Mouse (Mus musculus) regulatory T cell (primary cell): Measurements from ENCODE around the gene Frmd4b.

ENCODE experiments used
- in situ Hi-C: fragments of 300-600 bp; cut with MboI, MseI; formaldehyde crosslinking; loops from one replicate; pipeline ENCODE4 v1.15.1; 2025; ENCODE audit warnings: high pct_unique_total_duplicates

The Frmd4b gene

GRCm38 (mm10) chr6:97293667-97294569, 323.4 kb downstream of the Frmd4b start:
- in situ Hi-C loops = no loop called here

DNA sequence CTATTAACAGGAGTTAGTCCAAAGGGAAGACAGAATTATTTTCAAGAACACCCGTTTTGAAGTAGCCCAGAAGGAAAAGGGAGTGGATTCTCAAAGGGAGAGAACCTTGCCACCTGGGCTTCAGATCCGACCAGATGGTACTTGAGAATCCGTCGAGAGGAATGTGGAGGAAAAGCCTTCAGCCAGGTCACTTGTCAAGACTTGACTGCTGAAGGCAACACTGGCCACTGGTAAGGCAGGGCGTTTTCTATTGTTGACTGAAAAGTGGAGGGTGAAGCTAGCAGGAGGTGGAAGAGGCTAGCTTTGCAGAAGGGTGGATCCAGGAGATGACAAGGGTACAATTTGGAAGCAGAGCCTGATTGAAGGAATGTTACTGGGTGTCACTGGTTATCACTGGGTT, 324.4 kb downstream of the Frmd4b start:
- in situ Hi-C loops = no loop called here

DNA sequence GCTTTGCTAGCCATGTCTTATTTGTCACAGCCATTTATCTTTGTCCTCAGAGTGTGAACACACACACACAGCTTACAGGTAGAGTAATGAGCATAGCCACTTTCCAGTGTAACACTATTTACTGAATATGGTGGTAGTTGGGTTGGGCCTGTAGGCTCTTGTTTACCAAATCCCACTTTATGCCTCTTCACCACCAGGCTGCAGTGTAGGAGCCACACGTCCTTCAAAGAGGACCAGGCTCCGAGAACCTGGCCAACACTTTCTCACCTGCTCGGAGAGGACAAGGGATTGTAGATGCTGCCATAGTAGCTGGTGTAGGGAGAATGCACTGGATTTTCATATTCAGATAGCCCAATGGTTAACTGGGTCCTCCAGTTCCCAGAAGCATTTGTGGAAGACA, 325.2 kb downstream of the Frmd4b start:
- in situ Hi-C loops = no loop called here

- in situ Hi-C loops = no loop called here
Observed at GRCm38 (mm10) chr6:97291159-97291908, 326.0 kb downstream of the Frmd4b start.

DNA sequence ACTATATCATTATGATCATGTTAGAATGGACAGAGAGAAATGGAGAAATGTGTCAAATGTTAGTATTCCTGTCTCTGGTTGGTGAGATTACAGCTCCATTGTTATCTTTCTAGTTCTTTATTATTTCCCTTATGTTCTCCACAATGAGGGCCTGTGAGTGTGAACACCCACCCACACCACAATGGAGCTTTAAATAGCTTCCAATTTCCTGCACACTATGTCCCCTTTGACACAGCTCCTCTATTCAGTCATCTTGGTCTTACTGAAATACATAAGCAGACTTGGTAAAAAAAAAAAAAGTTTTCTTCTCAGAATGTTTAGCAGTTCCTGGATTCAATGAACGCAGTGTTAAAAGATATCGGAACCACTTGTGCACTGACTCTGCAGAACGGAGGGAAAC, 326.7 kb downstream of the Frmd4b start:
- in situ Hi-C loops = no loop called here

DNA sequence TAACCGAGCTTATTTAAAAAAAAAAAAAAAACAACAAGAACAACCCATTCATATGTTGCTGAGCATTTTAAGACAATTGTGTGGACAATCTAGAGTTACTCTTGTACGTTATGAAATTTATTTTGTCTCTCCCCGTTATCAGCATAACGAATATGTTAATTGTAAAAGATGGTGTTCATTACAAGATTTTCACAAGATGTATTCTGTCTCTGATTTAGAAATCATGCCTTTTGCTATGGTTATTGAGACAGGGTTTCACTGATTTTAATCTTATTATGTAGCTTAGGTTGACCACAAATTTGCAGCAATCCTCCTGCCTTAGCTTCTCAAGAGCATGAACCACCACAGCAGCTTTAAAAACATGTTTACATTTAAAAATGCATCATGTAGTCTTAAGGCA, 327.5 kb downstream of the Frmd4b start:
- in situ Hi-C loops = no loop called here

DNA sequence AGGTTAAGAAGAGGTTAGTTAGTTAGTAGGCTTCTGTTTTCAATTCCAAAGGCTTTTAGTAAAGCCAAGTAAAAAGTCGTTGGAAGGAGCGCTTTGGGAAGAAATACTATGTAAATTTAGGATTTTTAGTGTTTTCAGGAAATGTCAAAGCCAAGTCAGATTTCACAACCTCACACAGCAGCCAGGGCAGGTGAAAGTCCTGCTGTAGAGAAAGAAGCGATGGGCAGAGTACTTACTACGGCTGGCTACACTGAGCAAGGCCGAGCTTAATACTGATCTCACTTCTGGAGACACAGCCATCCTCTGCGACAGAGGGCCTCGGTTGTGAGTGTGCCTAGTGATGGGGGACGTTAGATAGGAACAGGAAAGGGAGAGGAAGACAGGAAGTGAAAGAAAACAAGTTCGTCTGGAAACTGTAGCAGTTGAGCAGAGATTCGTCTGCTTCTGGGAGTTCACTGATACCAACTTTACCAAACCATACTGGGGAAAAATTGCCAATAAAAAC, 328.0 kb downstream of the Frmd4b start:
- in situ Hi-C loops = no loop called here

GRCm38 (mm10) chr6:97288047-97288855, 329.1 kb downstream of the Frmd4b start:
- in situ Hi-C loops = no loop called here

DNA sequence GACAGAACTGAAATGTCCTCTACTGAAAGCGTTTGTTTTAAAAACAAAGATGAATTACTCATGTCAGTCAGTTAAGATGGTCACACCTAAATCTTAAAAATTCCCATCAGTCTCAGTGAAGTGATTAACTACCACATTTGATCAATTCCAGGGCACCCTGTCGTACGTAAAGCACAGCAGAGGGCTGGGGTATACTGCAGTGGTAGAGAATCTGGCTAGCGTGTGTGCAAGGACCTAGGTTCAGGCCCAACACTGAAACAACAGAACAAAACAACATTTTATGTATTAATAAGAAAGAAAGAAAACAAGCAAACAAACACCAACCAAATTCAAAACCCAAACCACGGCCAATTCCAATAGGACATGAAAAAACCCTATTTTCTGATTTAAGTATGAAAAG, 331.0 kb downstream of the Frmd4b start:
- in situ Hi-C loops = no loop called here

DNA sequence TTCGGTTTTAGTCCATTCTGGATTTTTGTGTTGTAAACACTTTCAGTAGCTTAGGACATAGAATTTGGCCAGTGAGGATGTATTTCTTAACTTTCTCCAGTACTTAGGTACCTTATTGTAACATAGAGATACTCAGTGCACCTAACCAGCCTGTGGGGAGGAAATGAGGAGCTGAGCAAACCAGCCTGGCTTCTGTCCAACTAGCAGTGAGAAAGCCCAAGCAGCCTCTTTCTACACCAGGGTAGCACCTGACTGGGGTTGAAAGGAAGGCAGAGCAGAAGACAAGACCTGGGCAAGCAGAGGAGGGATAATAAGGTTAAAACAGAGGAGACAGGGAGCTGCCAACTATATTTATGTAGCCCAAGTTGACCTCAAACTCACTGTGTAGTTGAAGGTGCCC, 333.7 kb downstream of the Frmd4b start:
- in situ Hi-C loops = loop anchor here (5.0 kb wide), 1 partner anchor 59 kb away; no protein-coding TSS in a partner anchor

DNA sequence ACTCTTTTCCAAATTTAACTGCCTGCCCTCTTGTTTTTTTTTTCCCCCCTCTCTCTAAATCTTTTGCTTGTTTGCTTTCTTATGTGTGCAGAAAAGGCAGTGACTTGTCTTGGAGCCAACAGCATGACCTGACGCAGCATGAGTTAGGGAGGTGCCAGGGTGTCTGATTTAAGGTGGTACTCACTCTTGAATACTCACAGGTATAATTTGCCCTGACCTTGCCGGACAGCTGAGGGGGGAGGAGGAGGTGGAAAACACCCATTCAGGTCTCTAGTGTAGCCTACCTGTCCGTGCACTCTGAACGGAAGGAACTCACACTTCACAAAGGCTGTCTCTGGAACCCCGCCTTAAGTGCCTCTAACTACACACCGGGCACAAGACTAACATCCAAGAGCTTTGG, 338.5 kb downstream of the Frmd4b start:
- in situ Hi-C loops = no loop called here

- in situ Hi-C loops = no loop called here
Observed at GRCm38 (mm10) chr6:97278014-97278787, 339.1 kb downstream of the Frmd4b start.

GRCm38 (mm10) chr6:97276890-97277497, 340.3 kb downstream of the Frmd4b start:
- in situ Hi-C loops = no loop called here

DNA sequence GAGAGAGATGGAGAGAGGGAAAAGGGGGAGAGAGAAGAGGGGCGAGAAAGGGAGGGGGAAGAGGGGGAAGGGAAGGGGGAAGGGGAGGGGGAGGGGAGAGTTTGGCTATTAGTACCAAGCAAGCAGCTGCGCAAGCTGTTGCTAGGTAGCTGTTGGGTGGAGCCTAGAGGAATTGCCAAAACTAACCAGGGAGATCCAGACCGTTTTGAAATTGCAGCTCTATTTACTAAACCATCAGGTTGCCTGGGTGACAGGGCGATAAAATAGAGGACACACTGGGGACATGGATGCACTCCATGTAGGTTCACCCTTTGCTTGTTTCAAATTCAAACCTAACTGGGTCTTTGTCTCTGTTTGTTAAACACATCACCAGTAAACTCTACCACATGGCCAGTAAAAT, 341.0 kb downstream of the Frmd4b start:
- in situ Hi-C loops = no loop called here

- in situ Hi-C loops = no loop called here
Observed at GRCm38 (mm10) chr6:97275760-97276159, 341.6 kb downstream of the Frmd4b start.

GRCm38 (mm10) chr6:97273777-97274176, 343.6 kb downstream of the Frmd4b start:
- in situ Hi-C loops = no loop called here

GRCm38 (mm10) chr6:97273058-97273710, 344.2 kb downstream of the Frmd4b start:
- in situ Hi-C loops = no loop called here

DNA sequence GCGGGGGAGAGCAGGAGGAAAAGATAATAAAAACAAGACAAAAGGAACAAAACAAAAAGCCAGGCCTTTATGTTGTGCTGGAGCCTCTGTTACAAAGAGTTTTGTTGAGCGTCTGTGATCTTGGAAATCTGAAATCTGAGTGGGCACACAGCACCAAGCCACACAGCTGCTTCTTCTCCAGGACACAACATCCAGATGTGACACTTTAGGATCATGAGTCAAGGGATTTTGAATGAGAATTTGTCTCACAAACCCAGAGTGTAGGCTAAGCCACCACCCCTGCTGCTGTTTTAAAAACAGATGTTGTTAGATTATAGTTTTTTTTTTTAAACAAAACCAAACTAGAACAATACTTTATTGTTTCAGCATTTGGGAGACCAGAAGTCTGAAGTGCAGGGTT, 345.0 kb downstream of the Frmd4b start:
- in situ Hi-C loops = no loop called here

DNA sequence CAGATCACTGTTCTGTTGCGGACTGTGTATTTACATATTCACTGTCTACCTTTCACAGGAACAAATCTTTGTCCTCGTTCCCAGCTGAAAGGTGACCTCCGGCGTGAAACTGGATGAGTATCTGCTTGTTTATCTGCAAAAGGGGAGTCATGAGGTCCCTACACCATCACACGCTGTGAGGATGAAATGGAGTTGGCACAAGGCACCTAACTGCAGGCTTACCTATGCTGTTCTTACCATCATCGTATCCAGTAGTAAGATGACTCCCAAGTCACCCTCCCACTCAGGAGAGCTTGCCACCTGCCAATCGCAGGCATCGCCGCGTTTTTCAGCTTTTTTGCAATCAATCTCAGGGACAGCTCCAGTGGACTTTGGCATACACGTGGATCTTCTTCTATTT, 347.7 kb downstream of the Frmd4b start:
- in situ Hi-C loops = loop anchor here (5.0 to 10.0 kb wide), 3 partner anchors 148 to 465 kb away; no protein-coding TSS in a partner anchor

DNA sequence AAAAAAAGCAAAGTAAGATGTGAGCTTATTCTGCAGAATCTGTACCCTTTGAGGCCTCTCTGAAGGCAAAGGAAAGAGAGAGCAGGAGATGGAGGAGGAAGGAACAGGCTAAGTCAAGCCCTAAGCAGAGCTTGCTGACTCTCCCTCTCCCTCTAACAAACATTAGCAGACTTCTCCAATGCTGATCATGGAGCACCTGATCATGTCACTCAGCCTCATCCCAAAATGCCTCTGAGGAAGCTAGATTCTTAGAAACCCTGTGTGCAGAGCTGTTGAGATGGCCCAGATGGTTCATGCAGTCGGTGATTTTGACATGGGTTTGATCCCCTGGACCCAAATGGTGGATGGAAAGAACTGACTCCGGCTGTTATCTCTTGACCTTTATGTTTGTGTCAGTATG, 350.2 kb downstream of the Frmd4b start:
- in situ Hi-C loops = loop anchor here (5.0 to 10.0 kb wide), 3 partner anchors 150 to 468 kb away; no protein-coding TSS in a partner anchor
